Mouse (Mus musculus) gastrocnemius, adult 8-10 months (tissue): ENCODE results near the gene Ahcyl1. TPM values are rescaled to one million over a fixed set of nuclear protein-coding genes. Genes with fewer than 3 reads are reported as not detected.

Experiments
- DNase-seq, 2 experiments: peaks; one replicate each; pipeline ENCODE4 v3.0.0; 2022; ENCODE audit warnings: low spot score in 2 of 2
- total RNA-seq, 4 experiments: library from RNA; stranded (reverse); gene quantifications; 2 replicates each; pipeline ENCODE4 v1.2.4; 2022

Gene Ahcyl1
- total RNA-seq, 4 experiments from 2014 or later = 21.9 to 29.4 (median 28.6) TPM

GRCm38 (mm10) chr3:107617800-107618199 lies 78.6 kb downstream of the Ahcyl1 start:
- no peak for DNase-seq

Other genes with a start within 250 kb of the Ahcyl1 start
- gene Kcnc4, start 237.0 kb downstream of the Ahcyl1 start, total RNA-seq = 10 to 100 TPM; 42.7 to 61.6 (median 50.2) TPM
- 1 to 10 TPM in 1 of 4 experiments, under 1 TPM in 3; 0.65 to 1.2 (median 0.80) TPM for gene Slc6a17, start 178.5 kb downstream of the Ahcyl1 start, total RNA-seq
- not detected for gene Ubl4b, start 141.5 kb downstream of the Ahcyl1 start, total RNA-seq
- gene Alx3, start 101.5 kb downstream of the Ahcyl1 start, total RNA-seq = not detected
- not detected for gene Gm10961, start 65.2 kb downstream of the Ahcyl1 start, total RNA-seq
- gene Strip1, start 64.9 kb downstream of the Ahcyl1 start, total RNA-seq = 10 to 100 TPM; 15.1 to 18.4 (median 16.5) TPM
- 1 to 10 TPM; 5.0 to 7.4 (median 6.8) TPM for gene Csf1, start 63.9 kb upstream of the Ahcyl1 start, total RNA-seq
- not detected for gene Eps8l3, start 180.7 kb upstream of the Ahcyl1 start, total RNA-seq
- 10 to 100 TPM; 86.8 to 93.3 (median 88.1) TPM for gene Gstm5, start 199.3 kb upstream of the Ahcyl1 start, total RNA-seq
- gene Gstm7, start 235.3 kb upstream of the Ahcyl1 start, total RNA-seq = 10 to 100 TPM in 2 of 4 experiments, 1 to 10 TPM in 2; 7.4 to 17.1 (median 10.1) TPM
- under 1 TPM in 3 of 4 experiments, not detected in 1; 0.44 to 0.92 (median 0.67) TPM for gene Gstm6, start 247.2 kb upstream of the Ahcyl1 start, total RNA-seq